Mouse (Mus musculus) spleen, adult 18-20 months (tissue): ENCODE measurements at regions not wholly inside any gene's neighbourhood (a gene's known extent, or its start where the extent isn't known, plus 50 kb on each side); places are given as distances from the start of the nearest gene placed in this dataset.

Experiments used
- DNase-seq, 2 experiments: peaks; one replicate each; pipeline ENCODE4 v3.0.0; 2022; ENCODE audit warnings: mixed read lengths in 2 of 2

GRCm38 (mm10) chr12:15357808-15358207, 458.9 kb downstream of the Trib2 start:
- no peak for DNase-seq

DNA sequence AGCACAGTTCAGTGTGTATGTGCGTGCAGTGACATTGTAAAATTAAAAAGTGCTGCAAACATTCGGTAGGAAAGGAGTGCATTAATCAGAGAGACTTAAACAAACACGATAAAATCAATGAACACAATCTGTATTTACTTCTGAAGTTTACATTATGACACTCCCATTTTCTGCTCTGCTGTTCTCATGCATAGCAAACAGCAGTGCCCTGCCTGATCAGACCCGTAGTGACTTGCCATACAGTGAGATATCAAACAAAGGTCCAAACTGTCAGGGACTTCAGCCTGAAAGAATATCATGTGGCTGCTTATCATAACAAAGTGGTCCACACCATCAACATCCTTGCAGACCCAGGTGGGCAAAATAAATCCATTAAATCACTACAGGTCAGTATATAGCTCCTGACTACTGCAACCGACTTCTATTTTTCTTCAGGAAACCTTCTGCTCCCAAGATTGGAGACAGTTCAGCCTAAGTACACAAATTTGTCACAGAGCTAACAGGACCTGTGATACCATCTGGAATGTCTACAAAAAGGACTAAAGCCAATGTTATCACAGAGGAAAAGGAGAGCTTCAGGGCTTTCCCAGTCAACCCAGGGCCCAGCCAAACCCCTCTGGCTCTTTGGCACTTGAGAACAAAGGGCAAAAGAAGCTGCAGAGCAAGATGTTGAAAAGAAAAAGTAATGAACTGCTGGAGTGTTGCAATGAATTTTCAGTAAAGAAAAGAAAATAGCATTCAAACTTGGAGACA, 495.8 kb downstream of the Trib2 start:
- DNase-seq = no peak

DNA sequence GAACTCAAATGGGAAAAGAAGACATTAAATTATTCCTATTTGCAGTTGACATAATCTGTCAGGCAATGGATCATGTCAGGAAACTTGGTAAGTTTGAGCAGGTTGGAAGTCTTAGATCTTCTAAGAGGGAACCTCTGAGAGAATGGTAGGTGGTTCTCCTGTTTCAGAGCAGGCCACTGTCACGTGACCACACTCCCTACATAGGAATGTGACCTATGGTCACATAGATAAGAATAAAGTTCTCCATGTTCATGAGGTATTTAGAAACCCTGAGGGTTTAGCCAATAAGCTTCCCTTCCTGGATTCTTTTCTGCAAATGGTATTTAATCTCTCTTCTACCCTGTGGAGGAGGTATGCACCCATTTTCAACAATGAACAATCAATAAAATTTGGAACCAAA, 497.1 kb downstream of the Trib2 start:
- DNase-seq = no peak

- no peak for DNase-seq
These were observed 521.8 kb downstream of the Trib2 start for GRCm38 (mm10) chr12:15294898-15295297.

- DNase-seq = no peak
These were observed 554.6 kb downstream of the Trib2 start for GRCm38 (mm10) chr12:15262165-15262564.

- DNase-seq = no peak
These were observed 555.1 kb downstream of the Trib2 start for GRCm38 (mm10) chr12:15261604-15262003.

DNA sequence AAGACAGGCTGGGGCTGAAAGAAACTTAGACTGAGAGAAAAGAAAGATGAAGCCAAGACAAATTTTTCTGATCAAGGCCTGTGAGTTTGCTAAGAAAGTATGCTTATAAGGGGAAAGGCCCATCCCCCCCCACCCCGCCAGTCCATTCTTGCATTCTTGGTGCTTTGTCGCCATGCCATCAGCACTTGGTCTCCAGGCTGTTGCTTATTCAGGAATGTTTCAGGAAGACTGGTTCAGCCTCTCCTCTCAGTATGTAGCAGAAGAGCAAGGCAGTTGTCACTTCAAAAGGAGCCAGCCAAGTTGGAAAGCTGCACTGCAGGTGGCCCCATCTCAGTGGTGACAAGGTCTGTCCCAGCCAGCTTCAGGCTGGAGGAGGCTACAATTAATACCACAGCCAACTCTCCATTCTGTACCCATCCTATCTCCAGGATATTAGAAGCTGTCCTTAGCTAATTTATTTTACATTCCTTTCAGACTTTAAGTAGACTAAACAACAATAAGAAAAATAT, 555.8 kb downstream of the Trib2 start:
- no peak for DNase-seq

DNA sequence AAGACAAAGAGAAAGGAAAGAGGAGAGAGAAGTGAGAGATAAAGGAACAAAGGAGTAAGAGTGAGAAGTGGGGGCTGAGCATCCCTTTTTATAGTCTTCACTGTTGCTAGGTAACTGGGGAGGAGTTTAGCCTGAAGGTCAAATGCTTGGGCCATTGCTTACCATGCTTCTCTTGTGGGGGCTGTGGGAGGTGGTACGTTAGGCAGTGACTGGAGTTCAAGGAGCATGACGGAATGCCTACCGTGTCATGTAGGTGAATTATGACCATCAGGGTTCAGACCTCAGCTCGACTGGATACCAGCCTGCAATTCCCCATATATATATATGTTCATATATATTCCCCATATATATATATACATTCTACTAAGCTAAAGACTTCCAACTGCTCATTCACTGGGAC, 571.8 kb downstream of the Trib2 start:
- no peak for DNase-seq

- DNase-seq = no peak
These were observed 594.1 kb downstream of the Trib2 start for GRCm38 (mm10) chr12:15222497-15223170.

DNA sequence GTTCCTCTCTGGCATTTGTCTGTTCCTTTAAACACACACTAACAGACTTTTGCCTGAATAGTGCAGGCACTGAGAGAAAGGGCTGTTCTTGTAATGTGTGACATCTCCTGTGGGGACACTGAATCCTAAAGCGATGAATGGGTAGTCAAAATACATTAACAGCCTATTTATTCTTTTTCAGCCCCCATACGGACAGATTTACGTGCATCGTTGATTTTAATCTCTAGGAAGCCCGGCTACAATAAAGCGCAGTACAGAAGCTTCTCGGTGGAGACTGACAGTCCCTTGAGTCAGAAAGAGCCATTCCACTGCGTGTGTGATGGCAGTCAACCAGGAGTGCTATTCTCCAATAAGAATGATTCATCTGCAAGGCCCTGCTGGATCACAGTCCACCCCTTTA, 598.2 kb downstream of the Trib2 start:
- no peak for DNase-seq

GRCm38 (mm10) chr12:15216180-15216579, 600.5 kb downstream of the Trib2 start:
- no peak for DNase-seq

DNA sequence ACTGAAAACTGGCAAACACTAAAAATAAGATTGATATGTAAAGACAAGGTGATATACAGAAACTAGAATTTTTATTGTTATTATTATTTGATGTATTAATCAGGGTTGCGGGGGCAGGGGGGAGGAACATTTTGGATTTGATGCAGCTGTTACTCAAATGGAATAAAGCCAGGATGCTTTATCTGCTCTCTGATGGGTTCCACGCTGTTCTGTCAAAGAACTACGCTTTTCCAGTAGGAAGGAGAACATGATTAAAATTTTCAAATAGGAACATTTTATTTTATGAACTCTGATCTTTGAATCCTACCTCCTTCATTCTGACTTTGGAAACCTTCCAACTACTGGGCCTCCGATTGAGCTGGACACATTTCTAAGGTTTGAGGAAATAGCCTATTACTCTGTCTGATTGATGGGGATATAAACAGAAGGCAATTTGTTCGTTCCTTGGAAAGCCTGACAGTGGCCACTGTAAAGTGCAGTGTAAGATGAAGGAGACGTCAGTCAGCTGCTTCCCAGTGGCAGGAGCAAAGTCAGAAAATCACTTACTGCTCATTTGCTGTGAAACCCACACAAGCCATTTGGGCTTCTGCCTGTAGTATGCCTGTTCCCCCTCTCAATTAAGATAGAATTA, 642.2 kb downstream of the Trib2 start:
- no peak for DNase-seq

GRCm38 (mm10) chr12:15162605-15163004, 654.1 kb downstream of the Trib2 start:
- no peak for DNase-seq

- DNase-seq = no peak
These were observed 654.9 kb downstream of the Trib2 start for GRCm38 (mm10) chr12:15161864-15162263.

DNA sequence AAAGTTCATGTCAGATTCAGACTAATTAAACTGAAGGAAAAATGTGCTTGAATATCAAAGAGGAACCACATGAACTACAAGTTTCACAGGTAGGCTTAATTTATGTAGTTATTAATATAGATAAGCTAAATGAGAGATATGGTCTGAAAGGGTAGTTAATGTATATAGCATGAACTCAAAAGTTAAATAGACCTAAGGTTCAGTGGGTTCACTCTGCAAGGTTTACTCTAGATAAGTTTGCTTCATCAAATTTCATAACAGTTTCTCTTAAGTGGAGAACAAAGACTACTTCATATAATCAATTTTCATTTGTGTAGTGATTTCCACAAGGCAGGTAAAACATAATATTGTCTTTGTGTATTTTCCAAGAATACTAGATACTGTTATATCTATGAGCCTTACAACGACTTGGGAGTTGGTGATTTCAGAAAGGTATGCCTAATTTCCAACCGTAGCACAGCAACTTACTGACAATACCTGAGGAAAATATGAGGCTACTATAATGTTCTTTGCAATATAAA, 656.2 kb downstream of the Trib2 start:
- DNase-seq = no peak

DNA sequence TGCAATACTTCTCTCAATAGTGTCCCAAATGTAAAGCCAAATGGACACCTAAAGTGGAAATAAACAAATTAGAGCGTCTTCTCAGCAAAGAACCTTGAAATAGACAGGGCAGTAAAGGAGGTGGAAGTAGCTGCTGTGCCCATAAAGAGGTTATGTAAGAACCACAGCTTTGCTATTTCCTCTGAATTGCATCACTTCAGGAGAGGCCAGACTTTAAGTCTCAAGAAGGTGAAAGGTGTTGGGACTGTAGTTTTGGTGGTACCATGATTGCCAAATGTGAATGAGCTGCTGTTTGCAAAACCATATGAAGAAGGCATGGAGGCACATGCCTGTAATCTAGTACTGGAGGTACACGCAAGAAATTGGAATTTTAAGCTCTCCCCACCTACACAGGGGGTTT, 670.3 kb downstream of the Trib2 start:
- DNase-seq = no peak

DNA sequence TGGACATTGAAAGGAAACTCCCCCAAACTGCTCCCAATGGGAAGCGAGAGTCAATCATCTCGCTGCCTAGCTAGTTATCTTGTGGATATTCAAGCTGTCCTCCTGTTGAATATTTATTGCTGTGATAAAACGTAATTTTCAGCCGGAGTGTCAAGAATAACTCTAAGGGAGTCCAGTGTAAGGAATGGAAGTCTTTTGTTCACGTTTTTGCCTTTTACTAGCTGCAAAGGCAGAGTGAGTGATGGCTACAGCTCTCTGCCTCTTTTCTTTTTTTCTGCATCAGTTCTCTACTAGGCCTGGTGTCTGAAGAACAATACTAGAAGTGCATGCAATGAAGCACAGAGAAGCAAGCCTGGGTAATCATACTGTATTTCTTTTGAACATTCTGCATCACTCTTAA, 679.7 kb downstream of the Trib2 start:
- no peak for DNase-seq

- DNase-seq = no peak
These were observed 692.5 kb downstream of the Trib2 start for GRCm38 (mm10) chr12:15124179-15124578.

GRCm38 (mm10) chr12:15122586-15123212, 694.0 kb downstream of the Trib2 start:
- no peak for DNase-seq

GRCm38 (mm10) chr12:15115556-15115955, 701.2 kb downstream of the Trib2 start:
- no peak for DNase-seq

DNA sequence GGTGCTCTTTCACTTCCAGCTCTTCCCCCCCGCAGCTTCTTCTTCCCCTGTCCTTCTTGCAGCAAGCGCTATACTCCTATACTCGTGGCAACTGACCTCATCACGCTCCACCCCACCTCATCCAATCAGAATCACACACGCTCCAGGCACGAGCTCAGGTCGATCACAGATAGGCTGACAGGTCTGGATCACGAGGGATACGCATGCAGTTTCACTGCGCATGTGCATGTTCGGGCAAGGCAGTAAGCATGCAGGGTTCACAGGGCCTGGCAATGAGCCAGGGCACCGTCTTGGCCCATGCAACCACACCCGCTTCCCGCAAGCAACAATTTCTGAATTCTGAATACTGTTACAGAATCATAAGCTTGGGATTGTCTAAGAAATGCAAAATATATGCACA, 701.9 kb downstream of the Trib2 start:
- DNase-seq = no peak

GRCm38 (mm10) chr12:15111049-15111448, 705.7 kb downstream of the Trib2 start:
- no peak for DNase-seq

DNA sequence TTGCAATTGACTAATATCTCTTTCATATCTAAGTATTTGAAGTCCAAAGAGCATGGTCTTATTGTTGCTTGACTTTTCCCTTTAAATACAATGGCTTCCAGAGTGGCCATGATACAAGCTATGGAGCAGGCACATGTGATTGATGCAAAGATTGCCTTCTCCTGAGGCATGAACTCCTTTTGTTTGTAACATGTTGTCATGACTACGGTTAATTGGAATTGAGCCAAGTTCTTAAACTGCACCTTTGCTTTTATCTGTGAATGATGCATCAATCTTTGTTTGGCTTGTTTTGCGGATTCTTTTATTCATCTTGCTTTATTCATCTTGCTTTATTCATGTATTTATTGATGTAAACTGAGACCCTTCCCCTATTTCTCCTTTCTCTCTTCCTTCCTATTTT, 711.8 kb downstream of the Trib2 start:
- no peak for DNase-seq
